Mouse (Mus musculus) stomach, embryonic 14.5 days (tissue): ENCODE measurements around the gene Tulp1. TPM values are rescaled to one million over a fixed set of nuclear protein-coding genes. Genes with fewer than 3 reads are reported as not detected.

Experiments
- ATAC-seq: fragments of 200-750 bp; cut with Nextera tagmentation; 2 replicates; pipeline ENCODE4 v1.8.0; 2017; ENCODE audit warnings: low read depth, moderate TSS enrichment; ENCODE audit not compliant: insufficient number of reproducible peaks, insufficient read depth, low FRiP score
- H3K27ac ChIP-seq: fragments of 300-500 bp; sonication (generic); 2 replicates; pipeline ENCODE4 v1.5.1; 2014; ENCODE audit warnings: mild to moderate bottlenecking, low read length, moderate library complexity, mixed read lengths
- H3K27me3 ChIP-seq: fragments of 300-500 bp; sonication (generic); 2 replicates; pipeline ENCODE4 v1.6.1; 2014; ENCODE audit warnings: low read length, control low read depth, mixed read lengths; ENCODE audit not compliant: control insufficient read depth, insufficient read depth
- H3K36me3 ChIP-seq: fragments of 300-500 bp; sonication (generic); 2 replicates; pipeline ENCODE4 v1.6.1; 2014; ENCODE audit warnings: mild to moderate bottlenecking, control low read depth, low read length, moderate library complexity, mixed read lengths; ENCODE audit not compliant: control insufficient read depth, insufficient read depth
- H3K4me1 ChIP-seq: fragments of 300-500 bp; sonication (generic); 2 replicates; pipeline ENCODE4 v1.6.1; 2014; ENCODE audit warnings: low read length, control low read depth, mixed read lengths; ENCODE audit not compliant: control insufficient read depth, insufficient read depth
- H3K4me2 ChIP-seq: fragments of 300-500 bp; sonication (generic); replicated peaks from 2 replicates; pipeline ENCODE4 v1.6.1; 2014; ENCODE audit warnings: low read depth, low read length, control low read depth
- H3K4me3 ChIP-seq: fragments of 300-500 bp; sonication (generic); 2 replicates; pipeline ENCODE4 v1.5.1; 2014; ENCODE audit warnings: low read depth, low read length, control low read depth
- H3K9ac ChIP-seq: fragments of 300-500 bp; sonication (generic); replicated peaks from 2 replicates; pipeline ENCODE4 v1.6.1; 2014; ENCODE audit warnings: low read depth, mild to moderate bottlenecking, control low read depth, low read length, moderate library complexity, mixed read lengths
- H3K9me3 ChIP-seq: fragments of 300-500 bp; sonication (generic); 2 replicates; pipeline ENCODE4 v1.6.1; 2016; ENCODE audit warnings: low read depth, low read length, control low read depth; ENCODE audit not compliant: control insufficient read depth
- WGBS: fragments of 180-500 bp; shearing (Covaris S2); extraction: QIAGEN DNeasy Blood & Tissue Kit; methylation state at CpG from one replicate; pipeline ENCODE4 v1.1.7; 2014; 5-methylcytosine and 5-hydroxymethylcytosine counted together
- polyA plus RNA-seq: library from polyadenylated mRNA; unstranded; fragments of >200 nt; fragmentation: Nextera tagmentation; extraction: Ambion mirVana; gene quantifications from 2 replicates; pipeline ENCODE4 v1.2.1, GENCODE M21; 2014

The Tulp1 gene
- polyA plus RNA-seq, 1 experiment from 2014 or later = 5.2 TPM

DNA sequence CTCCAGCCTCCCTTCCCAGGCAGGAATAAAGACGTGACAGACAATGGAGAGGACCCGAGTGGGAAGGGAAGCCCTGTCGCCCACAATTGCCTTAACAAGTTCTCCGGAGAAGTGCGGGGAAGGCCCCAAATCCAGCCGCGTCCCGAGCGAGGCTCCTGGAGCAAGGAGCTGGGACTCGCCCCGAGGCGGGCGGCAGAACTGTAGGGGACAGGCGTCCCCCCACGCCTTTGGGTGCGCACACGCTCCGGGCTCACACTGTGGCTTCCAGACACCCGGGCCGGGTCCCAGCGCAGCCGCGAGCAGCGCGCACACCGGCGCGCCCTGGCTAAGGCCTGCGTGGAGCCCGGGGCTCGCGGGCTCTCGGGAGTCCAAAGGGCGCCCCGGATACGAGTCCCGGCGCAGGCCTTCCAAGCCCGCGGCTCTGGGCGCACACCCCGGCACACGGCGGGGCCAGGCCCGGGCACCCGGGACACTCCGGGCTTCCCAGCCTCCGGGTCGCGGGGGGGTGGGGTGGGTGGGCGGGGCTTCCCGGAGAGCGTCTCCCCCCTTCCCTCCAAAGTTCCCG is 15.0 kb downstream of the Tulp1 start:
- H3K9me3 ChIP-seq = no peaks in the 10 kb centered on the region
- H3K4me1 ChIP-seq = peaks cover 54% of the 10 kb centered on the region

GRCm38 (mm10) chr17:28349264-28349880 is 15.7 kb downstream of the Tulp1 start:
- H3K27ac ChIP-seq = peak overlapping the region; percentile 100
- ATAC-seq = no peak
- H3K9me3 ChIP-seq = no peaks in the 10 kb centered on the region
- peaks cover 7% of the 10 kb centered on the region; the same call in 1 of the 2 replicates for H3K36me3 ChIP-seq
- peaks cover 60% of the 10 kb centered on the region for H3K4me1 ChIP-seq
- no peaks in the 10 kb centered on the region for H3K27me3 ChIP-seq
- H3K4me2 ChIP-seq = peak overlapping the region; percentile 76
- H3K4me3 ChIP-seq = peak overlapping the region; percentile 94
- H3K9ac ChIP-seq = peak overlapping the region; percentile 97
- WGBS = 8% methylated on average over 13 of the region's 13 CpGs

More for the DNA sequence above, 15.0 kb downstream of the Tulp1 start:
- no peak; the same call in 1 of the 2 replicates for ATAC-seq
- no peaks in the 10 kb centered on the region for H3K27me3 ChIP-seq
- H3K27ac ChIP-seq = peak overlapping the region; percentile 100
- H3K4me2 ChIP-seq = peak overlapping the region; percentile 76
- peaks cover 7% of the 10 kb centered on the region; the same call in 1 of the 2 replicates for H3K36me3 ChIP-seq
- H3K9ac ChIP-seq = peak overlapping the region; percentile 97
- H3K4me3 ChIP-seq = peak overlapping the region; percentile 94
- WGBS = 1% methylated on average over 43 of the region's 54 CpGs

DNA sequence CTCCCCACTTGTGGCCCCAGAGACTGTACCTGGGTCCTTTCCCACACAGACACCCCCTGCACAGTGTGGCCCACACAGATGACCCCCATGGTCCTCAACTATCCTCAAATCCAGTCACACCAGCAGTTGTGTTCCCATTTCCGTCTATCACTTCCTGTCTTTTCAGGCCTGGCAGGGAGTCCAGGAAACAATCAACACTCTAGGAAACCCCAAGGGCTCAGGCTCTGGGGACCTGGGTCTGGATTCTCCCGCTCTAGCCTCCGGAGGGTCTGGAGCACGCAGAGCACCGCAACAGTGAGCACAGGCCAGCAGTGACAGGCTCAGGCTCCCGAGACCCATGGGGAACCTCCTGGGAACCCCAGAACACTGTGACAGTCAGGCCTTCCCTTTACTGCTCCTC is 16.8 kb downstream of the Tulp1 start:
- 60% methylated on average over 6 of the region's 6 CpGs for WGBS
- Histone ChIP-seq H3K27me3 (no peaks in the 10 kb centered on the region), H3K9ac (peak overlapping the region; percentile 97; the same call in 1 of the 2 replicates), H3K27ac (peak overlapping the region; percentile 55; the same call in 1 of the 2 replicates), H3K9me3 (no peaks in the 10 kb centered on the region), H3K36me3 (peaks cover 7% of the 10 kb centered on the region; the same call in 1 of the 2 replicates), H3K4me1 (peaks cover 72% of the 10 kb centered on the region), H3K4me3 (peak overlapping the region; percentile 94), H3K4me2 (peak overlapping the region; percentile 76)
- no peak for ATAC-seq

GRCm38 (mm10) chr17:28347327-28347726 is 17.7 kb downstream of the Tulp1 start:
- no peak overlapping the region for H3K9ac ChIP-seq
- peak overlapping the region; percentile 76; the same call in 1 of the 2 replicates for H3K4me2 ChIP-seq
- 0 out of 2 replicates have a peak overlapping the region, but pooled peaks have one; percentile 10 for H3K27ac ChIP-seq
- no peaks in the 10 kb centered on the region for H3K9me3 ChIP-seq
- H3K27me3 ChIP-seq = no peaks in the 10 kb centered on the region
- no peak for ATAC-seq
- H3K4me1 ChIP-seq = peaks cover 78% of the 10 kb centered on the region
- H3K36me3 ChIP-seq = peaks cover 7% of the 10 kb centered on the region; the same call in 1 of the 2 replicates
- 80% methylated on average over 10 of the region's 10 CpGs for WGBS
- no peak overlapping the region for H3K4me3 ChIP-seq

GRCm38 (mm10) chr17:28345882-28346281 is 19.1 kb downstream of the Tulp1 start:
- Histone ChIP-seq H3K4me1 (peaks cover 80% of the 10 kb centered on the region), H3K4me3 (peak overlapping the region; percentile 21; the same call in 1 of the 2 replicates), H3K4me2 (peak overlapping the region; percentile 55), H3K27me3 (no peaks in the 10 kb centered on the region), H3K9me3 (no peaks in the 10 kb centered on the region), H3K9ac (peak overlapping the region; percentile 38), H3K27ac (peak overlapping the region; percentile 99), H3K36me3 (peaks cover 7% of the 10 kb centered on the region; the same call in 1 of the 2 replicates)
- ATAC-seq = peak; percentile 5; the same call in 1 of the 2 replicates
- WGBS = 5% methylated on average over 10 of the region's 10 CpGs

DNA sequence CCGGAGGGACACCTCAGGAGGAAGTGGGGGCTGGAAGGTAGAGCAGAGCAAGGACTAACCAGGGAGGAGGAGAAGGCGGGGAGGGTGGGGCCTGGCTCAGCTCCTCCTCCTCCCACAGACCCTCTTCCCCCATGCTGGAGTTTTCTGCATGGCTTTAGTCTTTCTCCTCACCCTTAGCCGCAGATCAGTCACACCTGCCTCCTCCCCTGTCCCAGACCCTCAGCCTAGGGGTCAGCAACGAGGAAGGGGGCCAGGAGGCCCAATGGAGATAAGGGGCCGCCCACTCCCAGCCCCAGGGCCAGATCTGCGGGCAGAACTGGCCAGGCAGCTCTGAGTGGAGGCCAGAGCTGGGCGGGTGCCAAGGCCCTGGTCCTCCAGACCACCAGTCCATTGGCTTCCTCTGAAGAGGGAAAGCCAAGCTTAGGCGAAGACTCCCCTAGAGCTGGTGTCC is 19.7 kb downstream of the Tulp1 start:
- Histone ChIP-seq H3K4me1 (peaks cover 86% of the 10 kb centered on the region), H3K36me3 (peaks cover 7% of the 10 kb centered on the region; the same call in 1 of the 2 replicates), H3K4me3 (peak overlapping the region; percentile 21), H3K4me2 (peak overlapping the region; percentile 55), H3K27me3 (no peaks in the 10 kb centered on the region), H3K9ac (peak overlapping the region; percentile 38), H3K9me3 (no peaks in the 10 kb centered on the region), H3K27ac (peak overlapping the region; percentile 99)
- ATAC-seq = 0 out of 2 replicates have a peak, but pooled peaks have one; percentile 10
- 4% methylated on average over 8 of the region's 8 CpGs for WGBS

DNA sequence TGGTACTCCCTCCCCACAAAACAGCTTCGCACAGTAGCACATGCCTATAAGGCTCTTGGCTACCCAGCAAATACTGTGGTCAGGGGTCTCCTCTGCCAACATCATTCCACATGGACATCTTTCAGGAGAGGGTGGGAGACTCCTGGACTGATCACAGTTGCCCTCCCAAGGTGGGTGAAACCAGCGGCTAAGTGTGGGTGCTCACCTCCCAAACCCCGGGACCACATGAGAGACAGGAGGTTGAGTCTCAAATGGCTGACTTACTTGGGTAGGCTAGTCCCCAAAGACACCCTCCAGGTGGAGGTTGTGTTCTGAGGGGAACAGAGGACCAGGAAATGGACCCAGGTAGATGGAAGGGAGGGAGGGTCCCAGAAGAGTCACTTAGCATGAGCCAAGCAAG is 20.4 kb downstream of the Tulp1 start:
- WGBS = 45% methylated on average over 3 of the region's 3 CpGs

DNA sequence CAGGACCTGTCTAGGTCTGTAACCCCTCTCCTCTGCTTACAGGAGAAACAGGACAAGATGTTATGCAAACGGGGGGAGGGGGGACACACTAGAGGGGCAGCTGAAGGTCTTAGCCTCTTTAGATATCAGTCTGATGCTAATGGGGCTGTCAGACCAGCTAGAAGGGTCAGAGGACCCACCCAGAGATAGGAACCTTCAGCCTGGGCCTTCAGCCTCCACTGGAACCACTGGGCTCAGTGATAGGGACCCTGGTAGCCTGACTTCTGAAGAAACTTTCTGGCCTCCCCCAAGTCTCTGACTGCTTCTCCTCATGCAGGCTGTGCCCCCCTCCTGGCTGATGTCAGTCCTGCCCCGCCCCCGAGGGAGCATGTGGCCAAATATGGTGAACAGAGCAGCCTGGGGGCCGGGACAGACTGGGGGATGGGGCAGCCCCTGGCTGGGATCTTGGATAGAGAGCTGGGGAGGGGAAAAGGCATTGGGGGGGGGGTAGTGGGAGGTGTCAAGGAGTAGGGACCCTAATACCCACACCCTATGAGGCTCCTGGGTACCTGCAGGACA is 20.9 kb downstream of the Tulp1 start:
- peak overlapping the region; percentile 99 for H3K27ac ChIP-seq
- H3K4me1 ChIP-seq = peaks cover 90% of the 10 kb centered on the region
- ATAC-seq = 0 out of 2 replicates have a peak, but pooled peaks have one; percentile 16
- WGBS = 18% methylated on average over 4 of the region's 4 CpGs
- no peaks in the 10 kb centered on the region for H3K27me3 ChIP-seq
- 0 out of 2 replicates have a peak overlapping the region, but pooled peaks have one; percentile 8 for H3K9ac ChIP-seq
- no peaks in the 10 kb centered on the region for H3K9me3 ChIP-seq
- no peak overlapping the region for H3K4me3 ChIP-seq
- peak overlapping the region; percentile 20; the same call in 1 of the 2 replicates for H3K4me2 ChIP-seq
- H3K36me3 ChIP-seq = peaks cover 18% of the 10 kb centered on the region

More for the DNA sequence above, 20.4 kb downstream of the Tulp1 start:
- Histone ChIP-seq H3K9me3 (no peaks in the 10 kb centered on the region), H3K4me3 (no peak overlapping the region), H3K9ac (0 out of 2 replicates have a peak overlapping the region, but pooled peaks have one; percentile 38), H3K4me1 (peaks cover 91% of the 10 kb centered on the region), H3K27me3 (no peaks in the 10 kb centered on the region), H3K36me3 (peaks cover 13% of the 10 kb centered on the region; the same call in 1 of the 2 replicates), H3K4me2 (peak overlapping the region; percentile 55), H3K27ac (peak overlapping the region; percentile 99)
- no peak for ATAC-seq
